Mouse (Mus musculus) spleen, adult 2 months (tissue): ENCODE measurements around the gene Lingo2. TPM values are rescaled to one million over a fixed set of nuclear protein-coding genes. Genes with fewer than 3 reads are reported as not detected.

Experiments
- DNase-seq, 2 experiments: peaks; one replicate each; pipeline versions ENCODE4 v3.0.0 to v3.0.0-alpha.2; 2012 to 2021; ENCODE audit warnings: low spot score in 2 of 2, low read depth in 1 of 2
- H3K27ac ChIP-seq: fragments of 200-500 bp; 2 replicates; pipeline ENCODE4 v1.5.1; 2012; ENCODE audit warnings: low read length, inconsistent platforms; ENCODE audit not compliant: insufficient read depth
- H3K27me3 ChIP-seq: fragments of 200-500 bp; 2 replicates; pipeline ENCODE4 v1.6.1; 2012; ENCODE audit warnings: mild to moderate bottlenecking, moderate library complexity, low read length, inconsistent platforms; ENCODE audit not compliant: control insufficient read depth, insufficient read depth
- H3K36me3 ChIP-seq: fragments of 200-500 bp; 2 replicates; pipeline ENCODE4 v1.6.1; 2012; ENCODE audit warnings: mild to moderate bottlenecking, low read length, inconsistent platforms; ENCODE audit not compliant: control insufficient read depth, insufficient read depth
- H3K4me1 ChIP-seq: fragments of 200-500 bp; 2 replicates; pipeline ENCODE4 v1.6.1; 2011; ENCODE audit warnings: inconsistent platforms; ENCODE audit not compliant: control insufficient read depth, insufficient read depth, insufficient read length
- H3K4me3 ChIP-seq: fragments of 200-500 bp; 2 replicates; pipeline ENCODE4 v1.5.1; 2011; ENCODE audit warnings: mild to moderate bottlenecking, inconsistent platforms; ENCODE audit not compliant: insufficient read depth, insufficient read length; ENCODE audit errors: extremely low read depth
- CTCF ChIP-seq: fragments of 200-500 bp; IDR thresholded peaks from 2 replicates; pipeline ENCODE4 v1.5.1; 2011; ENCODE audit warnings: mild to moderate bottlenecking, inconsistent platforms; ENCODE audit not compliant: insufficient read depth, insufficient read length, insufficient replicate concordance; ENCODE audit errors: extremely low read depth
- POLR2A ChIP-seq: fragments of 200-500 bp; IDR thresholded peaks from 2 replicates; pipeline ENCODE4 v1.6.1; 2011; ENCODE audit warnings: low read depth, low read length, inconsistent platforms
- WGBS: fragments of 180-500 bp; shearing (Covaris S2); methylation state at CpG from one replicate; pipeline ENCODE4 v1.1.7; 2018; 5-methylcytosine and 5-hydroxymethylcytosine counted together
- polyA plus RNA-seq: library from polyadenylated mRNA; depleted of rRNA; stranded (reverse); fragments of >200 nt; gene quantifications from 2 replicates; pipeline ENCODE4 v1.2.3, GENCODE M21; 2012

The Lingo2 gene
- polyA plus RNA-seq, 1 experiment, result 0.02 TPM

DNA sequence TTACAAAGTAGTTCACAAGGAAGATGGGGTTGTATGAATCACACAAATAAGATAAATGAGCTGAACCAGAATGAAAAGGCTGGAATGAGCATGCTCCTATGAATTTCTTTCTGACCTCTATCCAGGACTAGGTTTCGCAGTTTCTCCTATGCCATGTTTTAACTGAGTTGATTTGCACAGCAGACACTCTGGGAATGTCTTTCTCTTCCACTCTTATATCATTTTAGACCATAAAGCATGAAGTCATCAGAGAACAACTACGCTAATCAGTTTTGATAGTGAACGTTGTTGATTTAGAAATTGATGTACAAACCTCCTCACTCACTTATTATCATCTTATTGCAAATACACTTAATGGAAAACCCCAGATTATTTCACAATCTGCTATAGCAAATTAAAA is 61.2 kb downstream of the Lingo2 start:
- Histone ChIP-seq H3K27ac (no peak overlapping the region), H3K36me3 (no peaks in the 10 kb centered on the region), H3K4me1 (no peaks in the 10 kb centered on the region), H3K27me3 (no peaks in the 10 kb centered on the region), H3K4me3 (no peak overlapping the region)
- WGBS, result 86% methylated on average over 3 of the region's 3 CpGs
- TF ChIP-seq CTCF (no peak), POLR2A (no peak)
- DNase-seq, result no peak

DNA sequence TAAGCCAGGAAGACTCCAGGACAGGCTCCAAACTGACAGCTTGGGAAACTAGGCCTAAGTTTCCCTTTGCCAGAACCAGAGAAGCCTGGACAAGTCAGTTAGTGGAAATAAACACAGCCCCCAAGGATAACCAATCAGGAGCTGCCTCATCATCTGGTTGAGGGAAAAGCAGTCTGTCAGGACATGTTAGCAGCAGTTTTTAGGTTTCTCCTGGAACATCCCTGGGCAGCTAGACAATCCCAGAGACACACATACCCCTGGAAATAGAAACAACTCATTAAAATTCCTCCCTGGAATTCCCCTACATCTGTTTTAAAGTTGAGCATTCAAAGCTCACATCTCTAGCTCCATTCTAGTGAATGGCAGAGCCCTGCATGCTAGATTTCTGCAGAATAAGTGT is 76.8 kb downstream of the Lingo2 start:
- TF ChIP-seq CTCF (no peak), POLR2A (no peak)
- H3K4me3 ChIP-seq, result no peak overlapping the region
- DNase-seq, result no peak
- H3K36me3 ChIP-seq, result no peaks in the 10 kb centered on the region
- H3K27ac ChIP-seq, result no peak overlapping the region
- H3K4me1 ChIP-seq, result no peaks in the 10 kb centered on the region
- H3K27me3 ChIP-seq, result no peaks in the 10 kb centered on the region

DNA sequence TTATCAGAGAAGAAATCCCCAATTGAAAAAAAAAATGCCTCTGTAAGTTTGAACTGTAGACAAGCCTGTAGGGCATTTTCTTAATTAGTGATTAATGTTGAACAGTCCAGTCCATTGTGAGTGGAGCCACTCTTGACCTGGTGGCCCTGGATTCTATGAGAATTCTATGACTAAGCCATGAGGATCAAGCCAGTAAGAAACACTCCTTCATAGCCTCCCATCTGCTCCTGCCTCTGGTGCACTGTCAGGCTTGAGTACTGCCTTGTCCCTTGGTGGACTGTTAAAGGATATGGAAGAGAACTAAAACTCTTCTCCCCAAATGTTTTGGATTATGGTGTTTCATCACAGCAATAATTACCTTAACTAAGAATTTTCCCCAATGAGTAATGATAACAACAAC is 126.6 kb downstream of the Lingo2 start:
- H3K36me3 ChIP-seq, result no peaks in the 10 kb centered on the region
- no peak overlapping the region for H3K27ac ChIP-seq
- H3K4me1 ChIP-seq, result no peaks in the 10 kb centered on the region
- no peaks in the 10 kb centered on the region for H3K27me3 ChIP-seq
- H3K4me3 ChIP-seq, result no peak overlapping the region
- no peak for DNase-seq
- TF ChIP-seq POLR2A (no peak), CTCF (no peak)

DNA sequence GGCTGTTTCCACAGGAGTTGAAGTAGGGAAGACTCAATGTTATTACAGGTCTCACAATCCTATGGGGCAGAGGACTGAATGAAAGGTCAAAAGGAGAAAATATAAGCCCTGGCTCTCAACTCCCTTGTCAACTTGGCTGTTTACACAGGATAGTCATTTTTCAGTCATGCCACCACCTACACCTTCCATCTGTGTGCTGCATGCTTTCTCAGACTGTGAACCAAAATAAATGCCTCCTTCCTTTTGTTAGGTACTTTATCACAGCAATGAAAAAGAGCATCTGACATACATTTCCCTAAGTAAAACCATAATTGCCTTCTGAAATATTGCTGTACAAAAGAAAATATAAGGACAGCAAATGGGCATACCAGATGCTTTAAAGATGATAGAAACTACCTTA is 129.6 kb downstream of the Lingo2 start:
- no peaks in the 10 kb centered on the region for H3K27me3 ChIP-seq
- no peaks in the 10 kb centered on the region for H3K4me1 ChIP-seq
- H3K4me3 ChIP-seq, result no peak overlapping the region
- no peak for TF ChIP-seq POLR2A
- TF ChIP-seq CTCF, result no peak
- no peak overlapping the region for H3K27ac ChIP-seq
- H3K36me3 ChIP-seq, result no peaks in the 10 kb centered on the region
- no peak for DNase-seq

DNA sequence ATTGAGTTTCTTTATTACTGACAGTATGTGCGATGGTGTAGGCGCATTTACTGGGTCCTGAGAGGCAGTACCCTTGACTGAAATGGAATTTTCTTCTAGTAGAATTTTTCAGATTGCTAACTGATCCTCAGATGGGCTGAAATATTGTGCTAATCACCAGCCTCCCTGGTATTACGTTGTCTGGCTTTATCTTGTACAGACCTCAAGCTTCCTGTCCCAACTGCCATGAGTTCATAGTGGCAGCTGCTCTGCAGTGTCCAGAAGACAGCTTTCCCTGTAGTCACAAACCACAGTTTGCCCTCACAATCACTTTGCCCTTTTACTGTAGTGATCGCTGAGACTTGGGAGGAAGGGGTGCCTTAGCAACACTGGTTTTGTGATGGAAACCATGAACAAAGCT is 176.5 kb downstream of the Lingo2 start:
- TF ChIP-seq POLR2A, result no peak
- no peak for TF ChIP-seq CTCF
- 67% methylated on average over 4 of the region's 4 CpGs for WGBS
- no peaks in the 10 kb centered on the region for H3K36me3 ChIP-seq
- H3K4me3 ChIP-seq, result no peak overlapping the region
- H3K27me3 ChIP-seq, result no peaks in the 10 kb centered on the region
- H3K27ac ChIP-seq, result no peak overlapping the region
- no peaks in the 10 kb centered on the region for H3K4me1 ChIP-seq
- DNase-seq, result no peak

DNA sequence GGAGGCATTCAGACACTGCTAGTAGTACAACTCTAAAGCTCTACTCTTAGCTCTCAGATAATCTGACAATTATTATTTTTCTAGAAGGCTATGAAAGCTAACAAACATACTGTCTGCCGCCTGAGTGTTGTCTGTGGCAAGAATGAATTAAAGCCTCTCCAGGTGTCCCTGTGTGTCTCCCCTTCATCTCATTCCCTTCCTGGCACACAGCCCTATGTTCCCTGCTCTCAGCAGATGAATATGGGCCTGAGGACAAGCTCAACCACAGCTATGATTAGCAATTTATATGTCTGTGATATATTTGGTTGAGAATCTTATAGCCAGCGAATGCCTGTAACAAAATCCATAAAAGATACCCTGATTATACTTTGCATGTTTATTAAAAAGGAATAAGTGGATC is 220.9 kb downstream of the Lingo2 start:
- no peak for TF ChIP-seq POLR2A
- no peak for TF ChIP-seq CTCF
- Histone ChIP-seq H3K27ac (no peak overlapping the region), H3K4me1 (no peaks in the 10 kb centered on the region), H3K36me3 (no peaks in the 10 kb centered on the region), H3K4me3 (no peak overlapping the region), H3K27me3 (no peaks in the 10 kb centered on the region)
- WGBS, result 83% methylated on average over 2 of the region's 2 CpGs
- no peak for DNase-seq

DNA sequence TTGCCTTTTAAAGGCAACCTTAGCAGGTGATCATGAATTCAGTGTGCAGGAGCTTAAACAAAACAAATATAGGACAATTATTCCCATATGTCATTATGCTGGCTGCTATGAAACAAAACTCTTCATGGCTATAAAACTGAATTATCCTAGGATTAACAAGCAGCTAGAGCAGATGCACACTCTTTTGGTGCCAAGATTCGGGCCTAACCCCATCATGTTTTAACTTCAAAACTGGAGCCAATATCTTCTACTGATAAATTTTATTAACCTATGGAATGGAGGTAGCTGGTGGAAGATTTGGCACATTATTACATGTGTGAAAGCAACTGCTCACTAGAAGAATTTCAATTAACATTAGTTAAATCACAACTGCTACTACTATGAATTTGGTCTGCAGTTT is 235.1 kb downstream of the Lingo2 start:
- TF ChIP-seq CTCF, result no peak
- no peak for TF ChIP-seq POLR2A
- H3K4me1 ChIP-seq, result no peaks in the 10 kb centered on the region
- no peaks in the 10 kb centered on the region for H3K36me3 ChIP-seq
- 81% methylated on average over 1 of the region's 1 CpGs for WGBS
- H3K27me3 ChIP-seq, result no peaks in the 10 kb centered on the region
- no peak overlapping the region for H3K4me3 ChIP-seq
- DNase-seq, result no peak
- no peak overlapping the region for H3K27ac ChIP-seq

DNA sequence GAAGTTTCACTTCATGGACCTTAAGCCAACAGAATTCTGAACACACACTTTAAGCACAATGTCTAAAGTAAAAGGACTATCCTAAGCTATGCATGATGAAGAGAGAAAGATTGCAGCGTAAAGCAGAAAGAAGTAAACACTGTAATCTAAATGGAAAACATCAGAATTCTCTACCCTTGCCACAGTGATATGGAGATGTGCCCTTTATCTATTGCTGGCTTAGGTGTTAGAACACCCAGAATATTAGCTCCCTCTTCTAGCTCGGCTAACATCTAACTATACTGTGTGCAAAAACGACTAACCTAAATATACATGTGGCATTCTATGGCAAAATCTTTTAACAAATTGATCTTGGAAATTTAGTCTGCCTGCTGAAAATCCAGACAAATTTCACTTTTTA is 252.7 kb downstream of the Lingo2 start:
- no peak overlapping the region for H3K27ac ChIP-seq
- H3K36me3 ChIP-seq, result no peaks in the 10 kb centered on the region
- no peaks in the 10 kb centered on the region for H3K27me3 ChIP-seq
- 82% methylated on average over 3 of the region's 3 CpGs for WGBS
- DNase-seq, result no peak
- H3K4me3 ChIP-seq, result no peak overlapping the region
- TF ChIP-seq POLR2A, result no peak
- TF ChIP-seq CTCF, result no peak
- H3K4me1 ChIP-seq, result no peaks in the 10 kb centered on the region
